Mouse (Mus musculus): ENCODE results near the gene Cphx2. TPM values are rescaled to one million over a fixed set of nuclear protein-coding genes. Genes with fewer than 3 reads are reported as not detected.

Cphx2 gene
- total RNA-seq, 2 experiments from 2014 or later: not detected

Other genes starting within 250 kb of the Cphx2 start
- gene Anxa11, start 239.4 kb upstream of the Cphx2 start, total RNA-seq (2015): 91.2 and 103 TPM in 2 replicates
- gene Anxa11, start 239.4 kb upstream of the Cphx2 start, total RNA-seq (2017): 21.2 and 38.7 TPM in 2 replicates
- gene Plac9a, start 178.4 kb upstream of the Cphx2 start, total RNA-seq (2015): not detected in 2 replicates
- gene Plac9a, start 178.4 kb upstream of the Cphx2 start, total RNA-seq (2017): not detected in 2 replicates
- 9.6 and 15.4 TPM in 2 replicates for gene Tmem254a, start 153.8 kb upstream of the Cphx2 start, total RNA-seq (2015)
- 1.1 and 5.6 TPM in 2 replicates for gene Tmem254a, start 153.8 kb upstream of the Cphx2 start, total RNA-seq (2017)
- gene Cphx1, start 143.2 kb upstream of the Cphx2 start, total RNA-seq (2015): not detected in 2 replicates
- not detected in 2 replicates for gene Cphx1, start 143.2 kb upstream of the Cphx2 start, total RNA-seq (2017)
- not detected in 2 replicates for gene Duxbl1, start 102.9 kb upstream of the Cphx2 start, total RNA-seq (2015)
- 0.04 TPM in 1 of 2 replicates, not detected in the other for gene Duxbl1, start 102.9 kb upstream of the Cphx2 start, total RNA-seq (2017)
- gene Gm9780, start 38.8 kb upstream of the Cphx2 start, total RNA-seq (2015): 0.18 TPM in 1 of 2 replicates, not detected in the other
- gene Gm9780, start 38.8 kb upstream of the Cphx2 start, total RNA-seq (2017): 4.2 TPM in 1 of 2 replicates, not detected in the other
- 20.8 and 25.9 TPM in 2 replicates for gene Tmem254c, start 14.2 kb upstream of the Cphx2 start, total RNA-seq (2015)
- 15.2 and 24.2 TPM in 2 replicates for gene Tmem254c, start 14.2 kb upstream of the Cphx2 start, total RNA-seq (2017)
- not detected in 2 replicates for gene Cphx3, start 781 bp downstream of the Cphx2 start, total RNA-seq (2015)
- not detected in 2 replicates for gene Cphx3, start 781 bp downstream of the Cphx2 start, total RNA-seq (2017)
- gene Duxbl2, start 36.8 kb downstream of the Cphx2 start, total RNA-seq (2015): not detected in 2 replicates
- not detected in 2 replicates for gene Duxbl2, start 36.8 kb downstream of the Cphx2 start, total RNA-seq (2017)
- 1.5 TPM in 1 of 2 replicates, not detected in the other for gene Plac9b, start 101.0 kb downstream of the Cphx2 start, total RNA-seq (2015)
- gene Plac9b, start 101.0 kb downstream of the Cphx2 start, total RNA-seq (2017): not detected in 2 replicates
- gene Tmem254b, start 125.5 kb downstream of the Cphx2 start, total RNA-seq (2015): 14.4 TPM in 1 of 2 replicates, not detected in the other
- 3.7 and 9.5 TPM in 2 replicates for gene Tmem254b, start 125.5 kb downstream of the Cphx2 start, total RNA-seq (2017)
- not detected in 2 replicates for gene Duxbl3, start 176.4 kb downstream of the Cphx2 start, total RNA-seq (2015)
- gene Duxbl3, start 176.4 kb downstream of the Cphx2 start, total RNA-seq (2017): not detected in 2 replicates